In the genomic region with DNA sequence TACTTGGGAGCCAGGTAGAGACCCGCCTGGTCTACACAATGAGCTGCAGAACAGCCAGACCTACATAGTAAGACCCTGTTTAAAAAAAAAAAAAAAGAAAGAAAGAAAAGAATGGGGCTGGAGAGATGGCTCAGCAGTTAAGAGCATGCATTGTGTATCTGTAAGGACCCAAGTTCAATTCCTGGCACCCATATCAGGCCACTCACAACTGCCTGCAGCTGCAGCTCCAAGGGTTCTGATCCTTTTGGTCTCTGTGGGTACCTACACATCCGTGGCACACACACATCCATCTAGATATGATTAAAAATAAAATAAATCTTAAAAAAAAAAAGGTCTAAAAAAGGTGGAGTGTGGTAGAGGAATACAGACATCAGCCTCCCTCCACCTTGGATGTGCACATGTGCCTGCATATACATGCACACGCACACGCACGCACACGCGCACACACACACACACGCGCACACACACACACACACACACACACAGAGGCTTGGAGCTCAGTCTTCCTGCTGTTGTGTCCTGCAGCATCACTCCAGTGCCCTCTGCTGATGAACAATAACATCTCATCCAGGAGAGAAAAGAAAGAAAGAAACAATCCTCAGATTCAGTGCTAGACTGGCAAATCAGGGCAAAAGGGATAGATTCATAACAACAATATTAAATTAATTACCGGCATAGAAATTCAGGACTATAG, we compare ENCODE assay signal across 9 mouse cellular contexts. TPM values are rescaled to one million over a fixed set of nuclear protein-coding genes. Genes with fewer than 3 reads are reported as not detected.
A peak's percentile ranks its signal among the peaks of the same experiment; 100 is the strongest.
DNase-seq lines count a peak whose midpoint lies in the region; ATAC-seq and TF ChIP-seq lines count a peak whose summit lies in the region.
"Had no signal": no experiment of that assay in that cellular context is flagged by ENCODE, and none has a peak within 500 bp of the region (broad histone marks: within the 10 kb centered on the region; RNA-seq: fewer than 3 reads in every experiment).

No protein-coding gene starts in this region.

- 77% methylated on average over 10 of the region's 10 CpGs for WGBS in hindbrain, postnatal 0 days
- WGBS in hindbrain, embryonic 10.5 days = 86% methylated on average over 10 of the region's 10 CpGs
- WGBS in midbrain, embryonic 14.5 days = 89% methylated on average over 10 of the region's 10 CpGs
- WGBS in midbrain, embryonic 10.5 days = 87% methylated on average over 10 of the region's 10 CpGs

- no peak overlapping the region for H3K9ac ChIP-seq in hindbrain, postnatal 0 days (replicated peaks; ENCODE audit: low read length)
- no peak overlapping the region for H3K9ac ChIP-seq in midbrain, embryonic 14.5 days (replicated peaks; ENCODE audit: low read length)

- H3K36me3 ChIP-seq in hindbrain, postnatal 0 days (ENCODE audit: insufficient read depth, low read length) = no peaks in the 10 kb centered on the region
- H3K36me3 ChIP-seq in hindbrain, embryonic 10.5 days = no peaks in the 10 kb centered on the region
- H3K36me3 ChIP-seq in midbrain, embryonic 14.5 days (ENCODE audit: control insufficient read depth, insufficient read depth, low read length) = no peaks in the 10 kb centered on the region
- H3K36me3 ChIP-seq in midbrain, embryonic 10.5 days = no peaks in the 10 kb centered on the region
- no peaks in the 10 kb centered on the region for H3K36me3 ChIP-seq in splenic B cell, adult 2 months (ENCODE audit: control insufficient read depth, insufficient read depth, low read length, poor library complexity, severe bottlenecking)

- no peak overlapping the region for H3K27ac ChIP-seq in hindbrain, postnatal 0 days
- H3K27ac ChIP-seq in hindbrain, embryonic 10.5 days = no peak overlapping the region
- H3K27ac ChIP-seq in midbrain, embryonic 14.5 days (replicated peaks; ENCODE audit: low read depth, low read length) = no peak overlapping the region
- H3K27ac ChIP-seq in midbrain, embryonic 10.5 days (replicated peaks) = no peak overlapping the region
- no peak overlapping the region for H3K27ac ChIP-seq in cortical plate, adult 2 months (ENCODE audit: insufficient read depth, low read length)

- H3K9me3 ChIP-seq in hindbrain, postnatal 0 days (ENCODE audit: low read length) = no peaks in the 10 kb centered on the region
- no peaks in the 10 kb centered on the region for H3K9me3 ChIP-seq in hindbrain, embryonic 10.5 days
- H3K9me3 ChIP-seq in midbrain, embryonic 14.5 days (ENCODE audit: control insufficient read depth, low read length) = no peaks in the 10 kb centered on the region
- no peaks in the 10 kb centered on the region for H3K9me3 ChIP-seq in midbrain, embryonic 10.5 days (replicated peaks)

- ATAC-seq in hindbrain, postnatal 0 days = 0 out of 2 replicates have a peak, but pooled peaks have one; percentile 40
- no peak for ATAC-seq in midbrain, embryonic 14.5 days (ENCODE audit: low FRiP score, low TSS enrichment)

- peak; percentile 66 for DNase-seq in hindbrain, postnatal 0 days (ENCODE audit: low spot score)
- no peak for DNase-seq in hindbrain, embryonic 10.5 days (ENCODE audit: low spot score)
- DNase-seq in midbrain, embryonic 14.5 days = peak; percentile 68
- DNase-seq in midbrain, embryonic 10.5 days (ENCODE audit: low spot score) = no peak
- peak; percentile 29 for DNase-seq in splenic B cell, adult 2 months (ENCODE audit: low read depth, low spot score)
- no peak for DNase-seq in right cerebral cortex, postnatal 4 days
- DNase-seq: adrenal gland, adult 2 months; lung, postnatal 36 days had no signal

- no peak overlapping the region for H3K4me3 ChIP-seq in hindbrain, postnatal 0 days (ENCODE audit: low read length)
- no peak overlapping the region for H3K4me3 ChIP-seq in hindbrain, embryonic 10.5 days
- H3K4me3 ChIP-seq in midbrain, embryonic 14.5 days (replicated peaks; ENCODE audit: low read depth, low read length) = no peak overlapping the region
- no peak overlapping the region for H3K4me3 ChIP-seq in midbrain, embryonic 10.5 days
- H3K4me3 ChIP-seq in cortical plate, adult 2 months (ENCODE audit: insufficient read depth, low read length) = no peak overlapping the region

- H3K27me3 ChIP-seq in hindbrain, postnatal 0 days (ENCODE audit: insufficient read depth, low read length) = no peaks in the 10 kb centered on the region
- no peaks in the 10 kb centered on the region for H3K27me3 ChIP-seq in hindbrain, embryonic 10.5 days (ENCODE audit: insufficient read depth, poor library complexity, severe bottlenecking)
- H3K27me3 ChIP-seq in midbrain, embryonic 14.5 days (ENCODE audit: control insufficient read depth, insufficient read depth, low read length) = no peaks in the 10 kb centered on the region
- no peaks in the 10 kb centered on the region for H3K27me3 ChIP-seq in midbrain, embryonic 10.5 days (ENCODE audit: low read depth, poor library complexity, severe bottlenecking)
- H3K27me3 ChIP-seq in splenic B cell, adult 2 months (ENCODE audit: control insufficient read depth, insufficient read depth, low read length, poor library complexity, severe bottlenecking) = no peaks in the 10 kb centered on the region; the same call in 1 of the 2 replicates

- TF ChIP-seq CTCF in hindbrain, postnatal 0 days (IDR thresholded peaks at IDR 0.05; ENCODE audit: low read depth) = peak; percentile 76
- peak; percentile 52 for TF ChIP-seq CTCF in cortical plate, adult 2 months (IDR thresholded peaks at IDR 0.05; ENCODE audit: extremely low read depth, insufficient read depth, low read length)

- no peaks in the 10 kb centered on the region for H3K4me1 ChIP-seq in hindbrain, postnatal 0 days (ENCODE audit: insufficient read depth, low read length)
- H3K4me1 ChIP-seq in hindbrain, embryonic 10.5 days (replicated peaks) = peaks cover 7% of the 10 kb centered on the region; the same call in 1 of the 2 replicates
- no peaks in the 10 kb centered on the region for H3K4me1 ChIP-seq in midbrain, embryonic 14.5 days (ENCODE audit: control insufficient read depth, insufficient read depth, low read length)
- peaks cover 12% of the 10 kb centered on the region for H3K4me1 ChIP-seq in midbrain, embryonic 10.5 days
- no peaks in the 10 kb centered on the region for H3K4me1 ChIP-seq in cortical plate, adult 2 months (ENCODE audit: control insufficient read depth, insufficient read depth, low read length)

- no peak for TF ChIP-seq POLR2A in cortical plate, adult 2 months (IDR thresholded peaks at IDR 0.05; ENCODE audit: extremely low read depth, insufficient read depth, low read length)

- H3K4me2 ChIP-seq in hindbrain, postnatal 0 days (ENCODE audit: low read depth, low read length) = no peak overlapping the region
- no peak overlapping the region for H3K4me2 ChIP-seq in midbrain, embryonic 14.5 days (ENCODE audit: low read length)

RNA-seq across cellular contexts. Expression of a gene that starts 10.2 kb away (rescaled TPM):
- 1.1 and 3.2 TPM in 2 replicates for total RNA-seq in hindbrain, postnatal 0 days (2014; rRNA removed)
- 2.0 and 2.3 TPM in 2 replicates for polyA plus RNA-seq in hindbrain, postnatal 0 days (2015; fragmentation: Nextera tagmentation; extraction: Ambion mirVana)
- 3.3 and 4.5 TPM in 2 replicates for polyA plus RNA-seq in hindbrain, embryonic 10.5 days (2016; fragmentation: Nextera tagmentation; extraction: Ambion mirVana)
- polyA plus RNA-seq in midbrain, embryonic 14.5 days (2014; fragmentation: Nextera tagmentation; extraction: Ambion mirVana) = 3.5 and 4.7 TPM in 2 replicates
- polyA plus RNA-seq in midbrain, embryonic 10.5 days (2016; fragmentation: Nextera tagmentation; extraction: Ambion mirVana) = 4.3 and 5.1 TPM in 2 replicates
- 4.1 and 4.2 TPM in 2 replicates for polyA plus RNA-seq in cortical plate, adult 2 months (2012; rRNA removed)

RNA-seq across cellular contexts. Expression of a gene that starts 28.9 kb away (rescaled TPM):
- total RNA-seq in hindbrain, postnatal 0 days (2014; rRNA removed) = 151 and 176 TPM in 2 replicates
- polyA plus RNA-seq in hindbrain, postnatal 0 days (2015; fragmentation: Nextera tagmentation; extraction: Ambion mirVana) = 284 and 285 TPM in 2 replicates
- polyA plus RNA-seq in hindbrain, embryonic 10.5 days (2016; fragmentation: Nextera tagmentation; extraction: Ambion mirVana) = 244 and 275 TPM in 2 replicates
- polyA plus RNA-seq in midbrain, embryonic 14.5 days (2014; fragmentation: Nextera tagmentation; extraction: Ambion mirVana) = 381 and 396 TPM in 2 replicates
- 302 and 314 TPM in 2 replicates for polyA plus RNA-seq in midbrain, embryonic 10.5 days (2016; fragmentation: Nextera tagmentation; extraction: Ambion mirVana)
- 179 and 187 TPM in 2 replicates for polyA plus RNA-seq in cortical plate, adult 2 months (2012; rRNA removed)

Comparison
In these comparisons a context has a peak if more than half of its experiments do, and no peak if none do; other contexts are left out.
1. DNase-seq: peak in hindbrain, postnatal 0 days (single experiment), midbrain, embryonic 14.5 days (single experiment) and splenic B cell, adult 2 months (single experiment); none in hindbrain, embryonic 10.5 days (single experiment), midbrain, embryonic 10.5 days (single experiment) and right cerebral cortex, postnatal 4 days (single experiment).